Mouse (Mus musculus): ENCODE measurements around the gene Micu1.

GRCm38 (mm10) chr10:59756090-59756489 is 53.8 kb downstream of the Micu1 start:
- TF ChIP-seq CTCF (IDR thresholded peaks at IDR 0.05; ENCODE audit: borderline replicate concordance, insufficient read depth, low read length) (no peak), POLR2A (IDR thresholded peaks at IDR 0.05; ENCODE audit: low read depth, low read length) (no peak)
